Mouse (Mus musculus) adrenal gland, postnatal 10 days (tissue): ENCODE measurements at regions not wholly inside any gene's neighbourhood (a gene's known extent, or its start where the extent isn't known, plus 50 kb on each side); places are given as distances from the start of the nearest gene placed in this dataset.

Source experiments
- DNase-seq: peaks from one replicate; pipeline ENCODE4 v3.0.0; 2021; ENCODE audit warnings: mixed read lengths

GRCm38 (mm10) chr9:94382293-94382692 is 155.6 kb downstream of the 1190002N15Rik start:
- DNase-seq, result no peak

- no peak for DNase-seq
Observed at GRCm38 (mm10) chr9:94378835-94379234, 159.0 kb downstream of the 1190002N15Rik start.

- no peak for DNase-seq
Observed at GRCm38 (mm10) chr9:94378291-94378690, 159.6 kb downstream of the 1190002N15Rik start.

- DNase-seq, result no peak
Observed at GRCm38 (mm10) chr9:94377346-94378039, 160.4 kb downstream of the 1190002N15Rik start.

GRCm38 (mm10) chr9:94370976-94371375 is 166.9 kb downstream of the 1190002N15Rik start:
- no peak for DNase-seq

GRCm38 (mm10) chr9:94368231-94368936 is 169.5 kb downstream of the 1190002N15Rik start:
- no peak for DNase-seq

- DNase-seq, result peak; percentile 38
Observed at GRCm38 (mm10) chr9:94361877-94362697, 175.8 kb downstream of the 1190002N15Rik start.

- DNase-seq, result no peak
Observed at GRCm38 (mm10) chr9:94361011-94361410, 176.9 kb downstream of the 1190002N15Rik start.

GRCm38 (mm10) chr9:94358150-94358549 is 179.7 kb downstream of the 1190002N15Rik start:
- DNase-seq, result no peak

GRCm38 (mm10) chr9:94342011-94342410 is 195.9 kb downstream of the 1190002N15Rik start:
- no peak for DNase-seq

GRCm38 (mm10) chr9:94341531-94341930 is 196.3 kb downstream of the 1190002N15Rik start:
- DNase-seq, result no peak

- no peak for DNase-seq
Observed at GRCm38 (mm10) chr9:94333450-94333849, 204.4 kb downstream of the 1190002N15Rik start.

GRCm38 (mm10) chr9:94323011-94323410 is 214.9 kb downstream of the 1190002N15Rik start:
- no peak for DNase-seq

GRCm38 (mm10) chr9:94302575-94302974 is 235.3 kb downstream of the 1190002N15Rik start:
- no peak for DNase-seq

- DNase-seq, result no peak
Observed at GRCm38 (mm10) chr9:94301896-94302295, 236.0 kb downstream of the 1190002N15Rik start.

- DNase-seq, result no peak
Observed at GRCm38 (mm10) chr9:94295431-94295830, 242.4 kb downstream of the 1190002N15Rik start.

GRCm38 (mm10) chr9:94292147-94292546 is 245.7 kb downstream of the 1190002N15Rik start:
- DNase-seq, result no peak

- no peak for DNase-seq
Observed at GRCm38 (mm10) chr9:94289546-94289945, 248.3 kb downstream of the 1190002N15Rik start.

GRCm38 (mm10) chr9:94287559-94287958 is 250.3 kb downstream of the 1190002N15Rik start:
- no peak for DNase-seq

- no peak for DNase-seq
Observed at GRCm38 (mm10) chr9:94278657-94279585, 259.0 kb downstream of the 1190002N15Rik start.

GRCm38 (mm10) chr9:94277096-94277495 is 260.8 kb downstream of the 1190002N15Rik start:
- DNase-seq, result no peak

- DNase-seq, result no peak
Observed at GRCm38 (mm10) chr9:94269213-94269612, 268.7 kb downstream of the 1190002N15Rik start.
